Mouse (Mus musculus): Measurements from ENCODE around the gene Padi4.

DNA sequence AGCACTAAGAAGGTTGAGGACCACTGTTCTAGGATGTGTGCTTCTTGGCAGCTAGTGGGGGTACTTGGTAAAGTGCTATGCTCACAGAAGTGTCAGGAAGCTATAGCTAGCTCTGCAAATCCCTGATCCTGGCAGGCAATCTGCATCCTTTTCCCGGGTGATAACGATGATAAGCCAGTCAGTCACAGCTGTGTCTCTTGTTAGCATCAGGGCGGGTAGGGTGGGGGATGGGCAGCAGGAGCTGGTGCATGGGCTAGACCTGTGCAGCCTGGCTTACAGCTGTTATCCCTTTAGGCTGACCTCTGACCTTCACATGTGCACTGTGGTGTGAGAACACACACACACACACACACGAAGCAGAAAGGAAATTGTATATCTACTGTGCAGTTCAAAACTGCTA, 30.9 kb downstream of the Padi4 start:
- no peak for TF ChIP-seq CTCF (IDR thresholded peaks at IDR 0.05; ENCODE audit: low read depth)
- TF ChIP-seq EP300 (IDR thresholded peaks at IDR 0.05; ENCODE audit: low read depth), result no peak
